Mouse (Mus musculus): ENCODE data around the gene Zswim3.
A peak's percentile ranks its signal among the peaks of the same experiment; 100 is the strongest.
"Not testable (repeated sequence)": the region's sequence is repeated elsewhere in the genome, so short reads cannot be mapped to it uniquely, and the experiment has no call there.

Gene Zswim3

GRCm38 (mm10) chr2:164815821-164816220, 10.9 kb downstream of the Zswim3 start:
- no peak for DNase-seq

GRCm38 (mm10) chr2:164817206-164817605, 12.3 kb downstream of the Zswim3 start:
- DNase-seq, result no peak

- no peak for DNase-seq
Measured at GRCm38 (mm10) chr2:164817703-164818102, 12.8 kb downstream of the Zswim3 start.

GRCm38 (mm10) chr2:164821060-164821459, 16.2 kb downstream of the Zswim3 start:
- DNase-seq, result no peak

- DNase-seq, result peak; percentile 100
Measured at GRCm38 (mm10) chr2:164822636-164823165, 17.8 kb downstream of the Zswim3 start, which contains the start of gene Zswim1. Zswim1 (plus strand) TSS chr2:164822686.

GRCm38 (mm10) chr2:164823181-164823585, 18.3 kb downstream of the Zswim3 start:
- DNase-seq, result no peak

- no peak for DNase-seq
Measured at GRCm38 (mm10) chr2:164823969-164824368, 19.1 kb downstream of the Zswim3 start.

- no peak for DNase-seq
Measured at GRCm38 (mm10) chr2:164825521-164825920, 20.6 kb downstream of the Zswim3 start.

- no peak for DNase-seq
Measured at GRCm38 (mm10) chr2:164827146-164827850, 22.4 kb downstream of the Zswim3 start.

GRCm38 (mm10) chr2:164828437-164828836, 23.5 kb downstream of the Zswim3 start, which contains the start of gene Spata25:
Spata25 (minus strand) TSS chr2:164828537.
- DNase-seq, result no peak

GRCm38 (mm10) chr2:164829090-164829489, 24.2 kb downstream of the Zswim3 start:
- no peak for DNase-seq

GRCm38 (mm10) chr2:164831029-164831428, 26.1 kb downstream of the Zswim3 start:
- no peak for DNase-seq

- DNase-seq, result no peak
Measured at GRCm38 (mm10) chr2:164832032-164832747, 27.3 kb downstream of the Zswim3 start.

GRCm38 (mm10) chr2:164832748-164833301, 27.9 kb downstream of the Zswim3 start, which contains the start of gene Ctsa:
Ctsa (plus strand) TSS chr2:164832873.
- DNase-seq, result peak; percentile 76

GRCm38 (mm10) chr2:164833314-164833959, 28.5 kb downstream of the Zswim3 start, which contains the start of gene Neurl2:
Neurl2 (minus strand) TSS chr2:164833456.
- DNase-seq, result peak; percentile 90

GRCm38 (mm10) chr2:164834531-164834930, 29.6 kb downstream of the Zswim3 start:
- DNase-seq, result no peak

GRCm38 (mm10) chr2:164835164-164835563, 30.3 kb downstream of the Zswim3 start:
- DNase-seq, result no peak

- DNase-seq, result no peak
Measured at GRCm38 (mm10) chr2:164845782-164846181, 40.9 kb downstream of the Zswim3 start.

GRCm38 (mm10) chr2:164850061-164850460, 45.2 kb downstream of the Zswim3 start:
- no peak for DNase-seq

- not testable (repeated sequence) for DNase-seq
Measured at GRCm38 (mm10) chr2:164855572-164855971, 50.7 kb downstream of the Zswim3 start.

GRCm38 (mm10) chr2:164856309-164857100, 51.6 kb downstream of the Zswim3 start:
- no peak for DNase-seq

Data from right cerebral cortex, postnatal 4 days (tissue).